Mouse (Mus musculus) lung, adult 2 months (tissue): ENCODE data around the gene Ptpn20.

Source experiments
- CTCF ChIP-seq: fragments of 200-500 bp; IDR thresholded peaks from 2 replicates; pipeline ENCODE4 v1.5.1; 2011; ENCODE audit warnings: mild to moderate bottlenecking, low read length, control low read depth; ENCODE audit not compliant: insufficient read depth
- POLR2A ChIP-seq: fragments of 200-500 bp; IDR thresholded peaks from 2 replicates; pipeline ENCODE4 v1.6.1; 2011; ENCODE audit warnings: low read depth, mild to moderate bottlenecking, control low read depth, low read length, borderline replicate concordance; ENCODE audit errors: extremely low read depth

DNA sequence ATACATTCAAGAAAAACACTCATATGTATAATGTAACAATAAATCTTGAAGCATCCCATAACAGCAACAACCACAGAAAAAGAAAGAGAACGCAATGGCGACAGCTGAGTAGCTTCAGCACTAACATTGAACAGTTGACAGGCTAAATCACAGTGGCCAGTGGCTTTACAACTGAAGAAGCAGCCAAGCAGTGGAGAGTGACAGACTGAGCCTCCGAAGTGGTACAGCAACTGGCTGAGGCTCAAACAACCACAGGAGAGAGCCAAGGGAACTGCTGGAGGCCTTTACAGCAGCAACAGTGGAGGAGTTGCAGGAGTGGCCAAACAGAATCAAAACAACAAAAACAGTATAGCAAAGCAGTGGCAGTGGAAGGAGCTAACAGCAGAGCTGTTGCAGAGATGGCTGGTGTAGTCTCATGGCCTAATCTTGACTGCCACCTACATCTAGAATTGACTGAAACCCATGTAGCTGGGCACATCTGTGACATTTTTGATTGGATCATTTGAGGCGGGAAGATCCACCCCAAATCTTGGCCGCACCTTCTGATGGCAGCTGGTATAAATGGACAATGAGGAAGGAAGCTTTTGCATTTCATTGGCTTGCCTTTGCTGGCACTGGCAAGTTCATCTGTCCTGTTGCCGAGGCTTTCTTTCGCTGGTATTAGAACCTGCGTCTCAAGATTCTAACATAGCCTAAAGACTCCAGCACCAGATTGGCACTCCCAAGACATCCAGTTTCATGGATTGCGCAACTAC is 9.5 kb downstream of the Ptpn20 start:
- TF ChIP-seq CTCF (no peak), POLR2A (no peak)
